Comparison of ENCODE assay signal across 14 mouse cellular contexts in genomic region chr13:71967341-71968250, GRCm38 (mm10). TPM values are rescaled to one million over a fixed set of nuclear protein-coding genes. Genes with fewer than 3 reads are reported as not detected.
DNase-seq lines count a peak whose midpoint lies in the region; ATAC-seq lines count a peak whose summit lies in the region.
"Had no signal": no experiment of that assay in that cellular context is flagged by ENCODE, and none has a peak within 500 bp of the region (broad histone marks: within the 10 kb centered on the region; RNA-seq: fewer than 3 reads in every experiment).

No protein-coding gene starts in this region.

- 0 out of 2 replicates have a peak overlapping the region, but pooled peaks have one; percentile 12 for H3K9ac ChIP-seq in midbrain, embryonic 13.5 days (replicated peaks)

- H3K27ac ChIP-seq in midbrain, embryonic 13.5 days, result no peak overlapping the region

- H3K36me3 ChIP-seq in midbrain, embryonic 13.5 days, result no peaks in the 10 kb centered on the region
- H3K36me3 ChIP-seq: G1E had no signal

- H3K9me3 ChIP-seq in midbrain, embryonic 13.5 days, result no peaks in the 10 kb centered on the region

- peaks cover 83% of the 10 kb centered on the region for H3K27me3 ChIP-seq in midbrain, embryonic 13.5 days

- 4% methylated on average over 28 of the region's 28 CpGs for WGBS in midbrain, embryonic 13.5 days

- peaks cover 42% of the 10 kb centered on the region for H3K4me1 ChIP-seq in midbrain, embryonic 13.5 days (replicated peaks)

- peak; percentile 76 for DNase-seq in heart, adult 11 months
- no peak for DNase-seq in heart, postnatal 36 days
- peak; percentile 20 for DNase-seq in retina, embryonic 14.5 days (ENCODE audit: low spot score)
- no peak for DNase-seq in retina, postnatal 1 day
- no peak for DNase-seq in gastrocnemius, postnatal 25 days
- DNase-seq in spleen, postnatal 10 days (ENCODE audit: low spot score in 2 of 2), result no peak
- DNase-seq in left cerebral cortex, postnatal 14 days (ENCODE audit: low spot score in 2 of 2), result no peak
- DNase-seq: cerebellum, postnatal 36 days; lung, adult 18-20 months; right cerebral cortex, postnatal 14 days had no signal

- peak overlapping the region; percentile 22 for H3K4me3 ChIP-seq in midbrain, embryonic 13.5 days (replicated peaks)

- H3K4me2 ChIP-seq in midbrain, embryonic 13.5 days (replicated peaks), result peak overlapping the region; percentile 44

- intact Hi-C loops in heart, postnatal 36 days (cut with DNase I), result no loop called here
- intact Hi-C loops in left cerebral cortex, postnatal 14 days (cut with DNase I), result no loop called here

- ATAC-seq in midbrain, embryonic 13.5 days, result no peak

RNA-seq across cellular contexts. Expression of gene Irx1, which starts 4.1 kb away (rescaled TPM):
- total RNA-seq in heart, postnatal 36 days (2021), result 1 to 10 TPM; 5.0 to 8.9 TPM
- polyA plus RNA-seq in midbrain, embryonic 13.5 days (2015; fragmentation: Nextera tagmentation; extraction: Ambion mirVana), result 7.6 and 13.7 TPM in 2 replicates
- not detected for total RNA-seq in gastrocnemius, postnatal 25 days (2021)
- total RNA-seq in left cerebral cortex, postnatal 14 days (2021), result 1 to 10 TPM in 1 of 2 experiments, under 1 TPM in 1; 0.68 to 1.2 TPM
- total RNA-seq: adrenal gland, adult 18-20 months; G1E had no signal
- polyA plus RNA-seq: G1E; intestine, embryonic 14.5 days had no signal

Comparison
In these comparisons a context has a peak if more than half of its experiments do, and no peak if none do; other contexts are left out.
1. DNase-seq: peak in heart, adult 11 months (single experiment) and retina, embryonic 14.5 days (single experiment); none in heart, postnatal 36 days (0 of 2), retina, postnatal 1 day (single experiment), gastrocnemius, postnatal 25 days (single experiment), spleen, postnatal 10 days (0 of 2) and left cerebral cortex, postnatal 14 days (0 of 2).